Mouse (Mus musculus) liver, embryonic 14.5 days (tissue): ENCODE measurements at regions not wholly inside any gene's neighbourhood (a gene's known extent, or its start where the extent isn't known, plus 50 kb on each side); places are given as distances from the start of the nearest gene placed in this dataset.

ENCODE experiments used
- ATAC-seq: fragments of 200-750 bp; cut with Nextera tagmentation; 2 replicates; pipeline ENCODE4 v1.8.0; 2017; ENCODE audit warnings: moderate number of reproducible peaks, mild to moderate bottlenecking, moderate library complexity; ENCODE audit not compliant: insufficient read depth
- DNase-seq, 3 experiments: peaks; one replicate each; pipeline ENCODE4 v3.0.0-alpha.2; 2012 to 2013; ENCODE audit warnings: low read depth in 3 of 3, low spot score in 3 of 3
- H3K27ac ChIP-seq: fragments of 300-500 bp; sonication (generic); 2 replicates; pipeline ENCODE4 v1.5.1; 2014; ENCODE audit warnings: moderate library complexity, mild to moderate bottlenecking, control low read depth, inconsistent platforms
- H3K27me3 ChIP-seq: fragments of 300-500 bp; sonication (generic); 2 replicates; pipeline ENCODE4 v1.6.1; 2014; ENCODE audit warnings: mild to moderate bottlenecking, low read length, moderate library complexity; ENCODE audit not compliant: control insufficient read depth, insufficient read depth
- H3K36me3 ChIP-seq: fragments of 300-500 bp; sonication (generic); replicated peaks from 2 replicates; pipeline ENCODE4 v1.6.1; 2014; ENCODE audit warnings: low read depth; ENCODE audit not compliant: control insufficient read depth, insufficient read depth
- H3K4me1 ChIP-seq, 2 experiments: fragments of 200-500 bp in 1 of 2; fragments of 300-500 bp in 1 of 2; sonication (generic) in 1 of 2; replicated peaks; 2 replicates each; pipeline ENCODE4 v1.6.1; 2012 to 2014; ENCODE audit warnings: antibody characterized with exemption in 1 of 2, inconsistent platforms in 1 of 2, low read length in 1 of 2; ENCODE audit not compliant: control insufficient read depth in 2 of 2, insufficient read depth in 2 of 2
- H3K4me2 ChIP-seq: fragments of 300-500 bp; sonication (generic); 2 replicates; pipeline ENCODE4 v1.6.1; 2014; ENCODE audit warnings: low read depth, mild to moderate bottlenecking, control low read depth, moderate library complexity
- H3K4me3 ChIP-seq, 2 experiments: fragments of 200-500 bp in 1 of 2; fragments of 300-500 bp in 1 of 2; sonication (generic) in 1 of 2; 2 replicates each; pipeline ENCODE4 v1.5.1; 2012 to 2014; ENCODE audit warnings: low read depth in 2 of 2, low read length in 2 of 2, mild to moderate bottlenecking in 2 of 2, control low read depth in 1 of 2, inconsistent platforms in 1 of 2, moderate library complexity in 1 of 2; ENCODE audit not compliant: insufficient read depth in 1 of 2
- H3K9ac ChIP-seq: fragments of 300-500 bp; sonication (generic); replicated peaks from 2 replicates; pipeline ENCODE4 v1.6.1; 2014; ENCODE audit warnings: mild to moderate bottlenecking, control low read depth, moderate library complexity
- H3K9me3 ChIP-seq: fragments of 300-500 bp; sonication (generic); 2 replicates; pipeline ENCODE4 v1.6.1; 2016; ENCODE audit warnings: low read length, mixed read lengths; ENCODE audit not compliant: control insufficient read depth
- CTCF ChIP-seq: IDR thresholded peaks from 2 replicates; pipeline ENCODE4 v1.5.1; 2016; ENCODE audit warnings: antibody characterized with exemption, low read depth, control low read depth
- EP300 ChIP-seq: IDR thresholded peaks from 2 replicates; pipeline ENCODE4 v1.6.1; 2016; ENCODE audit warnings: antibody characterized with exemption, low read depth
- WGBS: fragments of 180-500 bp; shearing (Covaris S2); extraction: QIAGEN DNeasy Blood & Tissue Kit; methylation state at CpG from one replicate; pipeline ENCODE4 v1.1.7; 2014; ENCODE audit not compliant: insufficient replicate concordance; 5-methylcytosine and 5-hydroxymethylcytosine counted together

GRCm38 (mm10) chr12:25394326-25394725 is 297.4 kb upstream of the Id2 start:
- H3K36me3 ChIP-seq = no peaks in the 10 kb centered on the region
- no peaks in the 10 kb centered on the region for H3K27me3 ChIP-seq
- ATAC-seq = no peak
- no peak overlapping the region for H3K4me3 ChIP-seq
- no peaks in the 10 kb centered on the region for H3K9me3 ChIP-seq
- 36% methylated on average over 3 of the region's 3 CpGs for WGBS
- H3K9ac ChIP-seq = no peak overlapping the region
- H3K27ac ChIP-seq = no peak overlapping the region
- DNase-seq = no peak
- TF ChIP-seq EP300 = no peak
- H3K4me2 ChIP-seq = no peak overlapping the region
- H3K4me1 ChIP-seq = no peaks in the 10 kb centered on the region

DNA sequence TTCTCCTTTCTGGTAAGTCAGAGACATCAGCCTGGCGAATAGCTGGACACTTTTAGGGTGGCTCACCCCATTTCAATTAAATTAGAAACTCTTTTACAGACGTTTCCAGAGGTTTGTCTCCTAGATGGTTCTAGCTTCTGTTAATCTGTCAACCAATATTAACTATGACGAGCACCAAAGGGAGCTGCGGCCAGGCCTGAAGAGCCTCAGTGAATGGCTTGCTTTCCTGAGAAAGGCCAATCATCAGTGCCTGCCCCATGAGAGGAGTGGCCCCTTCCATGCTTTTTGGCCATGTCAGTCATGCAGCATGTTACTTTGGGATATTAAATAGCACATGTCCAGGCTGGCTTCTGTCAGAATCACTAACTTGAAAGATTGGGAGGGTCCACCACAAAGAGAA is 296.6 kb upstream of the Id2 start:
- H3K9ac ChIP-seq = no peak overlapping the region
- 55% methylated on average over 4 of the region's 4 CpGs for WGBS
- TF ChIP-seq EP300 = no peak
- TF ChIP-seq CTCF = no peak
- no peak for DNase-seq
- no peak overlapping the region for H3K27ac ChIP-seq
- no peaks in the 10 kb centered on the region for H3K27me3 ChIP-seq
- no peaks in the 10 kb centered on the region for H3K36me3 ChIP-seq
- no peak for ATAC-seq
- H3K4me1 ChIP-seq = no peaks in the 10 kb centered on the region
- H3K4me2 ChIP-seq = no peak overlapping the region
- no peaks in the 10 kb centered on the region for H3K9me3 ChIP-seq
- no peak overlapping the region for H3K4me3 ChIP-seq

DNA sequence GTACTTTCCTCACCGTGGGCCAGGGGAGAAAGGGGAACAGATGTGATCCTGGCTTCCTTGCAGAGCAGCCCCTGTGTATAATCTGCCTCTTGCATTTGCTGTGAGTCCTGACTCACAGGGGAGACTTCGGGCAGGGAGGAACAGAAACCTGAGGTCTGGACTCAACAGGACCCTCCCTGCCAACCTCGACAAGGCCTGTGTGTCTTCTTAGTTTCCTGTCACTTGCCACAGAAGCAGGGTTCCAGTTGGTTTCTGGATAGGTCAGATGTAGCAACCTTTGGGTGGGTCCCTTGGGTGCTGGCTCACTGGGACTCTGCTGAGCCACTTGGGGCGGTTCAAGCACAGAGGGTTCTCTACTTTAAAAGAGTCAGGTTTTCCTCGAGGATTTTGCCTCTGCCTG is 292.3 kb upstream of the Id2 start:
- ATAC-seq = no peak
- Histone ChIP-seq H3K27me3 (no peaks in the 10 kb centered on the region), H3K9me3 (no peaks in the 10 kb centered on the region), H3K4me3 (no peak overlapping the region), H3K4me2 (no peak overlapping the region), H3K9ac (no peak overlapping the region), H3K27ac (no peak overlapping the region), H3K4me1 (no peaks in the 10 kb centered on the region), H3K36me3 (no peaks in the 10 kb centered on the region)
- TF ChIP-seq CTCF (no peak), EP300 (no peak)
- DNase-seq = peak in 1 of 3 experiments; percentile 24
- 20% methylated on average over 5 of the region's 5 CpGs for WGBS

GRCm38 (mm10) chr12:25387791-25388280 is 290.9 kb upstream of the Id2 start:
- Histone ChIP-seq H3K9me3 (no peaks in the 10 kb centered on the region), H3K4me1 (no peaks in the 10 kb centered on the region), H3K4me3 (no peak overlapping the region), H3K36me3 (no peaks in the 10 kb centered on the region), H3K27ac (no peak overlapping the region), H3K4me2 (no peak overlapping the region), H3K27me3 (no peaks in the 10 kb centered on the region), H3K9ac (no peak overlapping the region)
- 41% methylated on average over 5 of the region's 5 CpGs for WGBS
- DNase-seq = no peak
- no peak for ATAC-seq
- TF ChIP-seq EP300 = no peak
- TF ChIP-seq CTCF = no peak

DNA sequence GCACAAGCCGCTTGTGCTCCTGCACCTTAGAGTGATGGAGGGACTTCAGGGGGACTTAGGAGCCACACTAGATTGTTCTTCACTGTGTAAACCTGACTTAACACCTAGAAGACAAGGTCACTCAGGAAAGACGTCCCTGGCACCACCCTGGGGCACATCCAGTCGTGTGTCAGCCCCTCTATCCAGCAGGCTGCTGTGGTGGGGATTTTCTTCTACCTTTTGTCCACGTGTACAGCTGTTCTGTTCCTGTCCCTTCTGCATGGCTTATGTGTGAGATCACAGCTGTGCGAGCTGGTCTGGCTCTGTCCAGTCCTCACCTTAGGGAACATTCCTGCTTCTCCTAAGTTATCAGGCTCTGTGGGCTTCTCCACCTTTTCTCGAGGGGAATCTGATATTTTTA is 286.0 kb upstream of the Id2 start:
- no peak overlapping the region for H3K4me3 ChIP-seq
- no peak overlapping the region for H3K9ac ChIP-seq
- H3K4me2 ChIP-seq = no peak overlapping the region
- ATAC-seq = no peak
- 0 out of 4 replicates have a peak, but pooled peaks cover 0 to 1% of the 10 kb centered on the region in 2 experiments for H3K4me1 ChIP-seq
- DNase-seq = no peak
- H3K27ac ChIP-seq = no peak overlapping the region
- H3K27me3 ChIP-seq = no peaks in the 10 kb centered on the region
- TF ChIP-seq EP300 (no peak), CTCF (no peak)
- 54% methylated on average over 6 of the region's 6 CpGs for WGBS
- no peaks in the 10 kb centered on the region for H3K36me3 ChIP-seq
- H3K9me3 ChIP-seq = no peaks in the 10 kb centered on the region
